Comparison of ENCODE assay signal across 13 mouse cellular contexts in the genomic region with DNA sequence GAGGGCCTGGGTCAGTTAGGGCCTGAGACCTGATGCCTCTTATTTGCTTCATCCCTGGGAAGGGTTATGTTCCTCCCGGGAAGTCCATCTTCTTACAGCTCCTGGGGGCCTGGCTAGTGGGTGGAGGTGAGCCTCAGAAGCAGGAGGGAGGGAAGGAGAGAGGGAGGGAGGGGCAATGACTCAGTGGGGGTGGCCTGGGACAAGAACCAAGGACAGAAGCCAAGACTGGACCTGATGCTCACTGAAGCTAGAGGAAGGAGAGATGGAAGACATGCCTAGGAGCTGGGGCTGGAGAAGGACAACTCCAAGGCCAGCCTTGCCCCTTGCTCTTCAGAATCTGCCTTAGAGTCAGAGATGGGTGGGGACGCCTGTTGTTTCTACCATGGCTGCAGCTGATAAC. TPM values are rescaled to one million over a fixed set of nuclear protein-coding genes. Genes with fewer than 3 reads are reported as not detected.
DNase-seq lines count a peak whose midpoint lies in the region; ATAC-seq and TF ChIP-seq lines count a peak whose summit lies in the region.
"Had no signal": no experiment of that assay in that cellular context is flagged by ENCODE, and none has a peak within 500 bp of the region (broad histone marks: within the 10 kb centered on the region; RNA-seq: fewer than 3 reads in every experiment).

Plekhg4 (plus strand) TSS at position 243 of the 400 bp plus-strand sequence.

- no peak for TF ChIP-seq CTCF in E14TG2a.4 (conservative IDR thresholded peaks at IDR 0.05; ENCODE audit: low read length)
- no peak for TF ChIP-seq CTCF in brain, embryonic 14.5 days (IDR thresholded peaks at IDR 0.05; ENCODE audit: borderline replicate concordance, extremely low read depth, insufficient read depth, insufficient read length)

- no peak for TF ChIP-seq POLR2A in brain, embryonic 14.5 days (IDR thresholded peaks at IDR 0.05; ENCODE audit: borderline replicate concordance, extremely low read depth, insufficient read depth, insufficient read length, poor library complexity, severe bottlenecking)

- H3K4me2 ChIP-seq in hindbrain, embryonic 13.5 days, result no peak within 1 kb of the TSS
- H3K4me2 ChIP-seq in limb, embryonic 15.5 days, result peak within 1 kb of the TSS; percentile 35
- H3K4me2 ChIP-seq in kidney, embryonic 16.5 days (replicated peaks; ENCODE audit: low read depth, low read length), result no peak within 1 kb of the TSS; the same call in 1 of the 2 replicates
- H3K4me2 ChIP-seq in forebrain, embryonic 15.5 days (replicated peaks), result no peak within 1 kb of the TSS

- H3K4me1 ChIP-seq in hindbrain, embryonic 10.5 days (replicated peaks), result peaks cover 31% of the 10 kb centered on the region
- H3K4me1 ChIP-seq in hindbrain, embryonic 13.5 days (replicated peaks), result 0 out of 2 replicates have a peak, but pooled peaks cover 6% of the 10 kb centered on the region
- peaks cover 27% of the 10 kb centered on the region for H3K4me1 ChIP-seq in E14TG2a.4 (replicated peaks; ENCODE audit: low read depth, low read length)
- H3K4me1 ChIP-seq in limb, embryonic 15.5 days, result peaks cover 8% of the 10 kb centered on the region
- H3K4me1 ChIP-seq in kidney, embryonic 16.5 days (ENCODE audit: insufficient read depth, low read length), result no peaks in the 10 kb centered on the region
- H3K4me1 ChIP-seq in forebrain, embryonic 15.5 days, result 0 out of 2 replicates have a peak, but pooled peaks cover 3% of the 10 kb centered on the region

- no peak within 1 kb of the TSS for H3K27ac ChIP-seq in hindbrain, embryonic 10.5 days
- no peak within 1 kb of the TSS for H3K27ac ChIP-seq in hindbrain, embryonic 13.5 days
- no peak within 1 kb of the TSS for H3K27ac ChIP-seq in limb, embryonic 15.5 days
- H3K27ac ChIP-seq in kidney, embryonic 16.5 days (ENCODE audit: low read length), result no peak within 1 kb of the TSS
- H3K27ac ChIP-seq in forebrain, embryonic 15.5 days (replicated peaks), result no peak within 1 kb of the TSS
- H3K27ac ChIP-seq: embryonic facial prominence, embryonic 12.5 days had no signal

- ATAC-seq in hindbrain, embryonic 13.5 days (ENCODE audit: low FRiP score), result no peak
- ATAC-seq in limb, embryonic 15.5 days (ENCODE audit: insufficient number of reproducible peaks, low FRiP score, low TSS enrichment, low read depth), result no peak
- ATAC-seq in kidney, embryonic 16.5 days (ENCODE audit: low FRiP score, low TSS enrichment), result no peak
- no peak for ATAC-seq in forebrain, embryonic 15.5 days (replicated peaks)

- peaks cover 8% of the 10 kb centered on the region for H3K9me3 ChIP-seq in hindbrain, embryonic 10.5 days
- H3K9me3 ChIP-seq in hindbrain, embryonic 13.5 days, result no peaks in the 10 kb centered on the region
- H3K9me3 ChIP-seq in E14TG2a.4 (ENCODE audit: low read length), result peaks cover 10% of the 10 kb centered on the region; the same call in 1 of the 2 replicates
- H3K9me3 ChIP-seq in limb, embryonic 15.5 days, result no peaks in the 10 kb centered on the region
- H3K9me3 ChIP-seq in kidney, embryonic 16.5 days (ENCODE audit: low read length), result no peaks in the 10 kb centered on the region
- peaks cover 2% of the 10 kb centered on the region; the same call in 1 of the 2 replicates for H3K9me3 ChIP-seq in forebrain, embryonic 15.5 days
- H3K9me3 ChIP-seq: embryonic facial prominence, embryonic 12.5 days had no signal

- peak within 1 kb of the TSS; percentile 42 for H3K4me3 ChIP-seq in hindbrain, embryonic 10.5 days
- H3K4me3 ChIP-seq in hindbrain, embryonic 13.5 days, result no peak within 1 kb of the TSS
- peak within 1 kb of the TSS; percentile 58 for H3K4me3 ChIP-seq in E14TG2a.4 (replicated peaks; ENCODE audit: low read length)
- H3K4me3 ChIP-seq in limb, embryonic 15.5 days, result no peak within 1 kb of the TSS
- H3K4me3 ChIP-seq in kidney, embryonic 16.5 days (ENCODE audit: low read length), result no peak within 1 kb of the TSS
- H3K4me3 ChIP-seq in forebrain, embryonic 15.5 days, result no peak within 1 kb of the TSS

- WGBS in hindbrain, embryonic 10.5 days, result 66% methylated on average over 2 of the region's 2 CpGs
- WGBS in hindbrain, embryonic 13.5 days, result 70% methylated on average over 2 of the region's 2 CpGs
- WGBS in limb, embryonic 15.5 days, result 52% methylated on average over 2 of the region's 2 CpGs
- 52% methylated on average over 2 of the region's 2 CpGs for WGBS in kidney, embryonic 16.5 days
- 67% methylated on average over 2 of the region's 2 CpGs for WGBS in forebrain, embryonic 15.5 days

- DNase-seq in hindbrain, embryonic 10.5 days (ENCODE audit: low spot score), result no peak
- no peak for DNase-seq in brain, embryonic 14.5 days (ENCODE audit: low read depth)
- no peak for DNase-seq in T-cell, adult 2 months (ENCODE audit: low spot score)
- DNase-seq: cerebellum, adult 9-10 months; kidney, postnatal 14 days; right cerebral cortex, postnatal 25 days; thymus, adult 18-20 months had no signal

- peaks cover 12% of the 10 kb centered on the region; the same call in 1 of the 2 replicates for H3K27me3 ChIP-seq in hindbrain, embryonic 10.5 days (ENCODE audit: insufficient read depth, poor library complexity, severe bottlenecking)
- H3K27me3 ChIP-seq in hindbrain, embryonic 13.5 days, result no peaks in the 10 kb centered on the region
- H3K27me3 ChIP-seq in E14TG2a.4 (ENCODE audit: insufficient read depth, low read length), result peaks cover 59% of the 10 kb centered on the region
- H3K27me3 ChIP-seq in limb, embryonic 15.5 days, result no peaks in the 10 kb centered on the region
- H3K27me3 ChIP-seq in kidney, embryonic 16.5 days (ENCODE audit: insufficient read depth, low read length), result no peaks in the 10 kb centered on the region
- H3K27me3 ChIP-seq in forebrain, embryonic 15.5 days, result no peaks in the 10 kb centered on the region
- H3K27me3 ChIP-seq: embryonic facial prominence, embryonic 12.5 days had no signal

- peaks cover 14% of the 10 kb centered on the region for H3K36me3 ChIP-seq in hindbrain, embryonic 10.5 days
- H3K36me3 ChIP-seq in hindbrain, embryonic 13.5 days, result peaks cover 14% of the 10 kb centered on the region
- H3K36me3 ChIP-seq in E14TG2a.4 (ENCODE audit: insufficient read depth, low read length), result peaks cover 8% of the 10 kb centered on the region
- 0 out of 2 replicates have a peak, but pooled peaks cover 3% of the 10 kb centered on the region for H3K36me3 ChIP-seq in limb, embryonic 15.5 days
- H3K36me3 ChIP-seq in kidney, embryonic 16.5 days (ENCODE audit: insufficient read depth, low read length), result no peaks in the 10 kb centered on the region
- peaks cover 3% of the 10 kb centered on the region for H3K36me3 ChIP-seq in forebrain, embryonic 15.5 days

- H3K9ac ChIP-seq in hindbrain, embryonic 13.5 days, result no peak within 1 kb of the TSS
- no peak within 1 kb of the TSS for H3K9ac ChIP-seq in limb, embryonic 15.5 days
- H3K9ac ChIP-seq in kidney, embryonic 16.5 days (replicated peaks; ENCODE audit: low read length), result no peak within 1 kb of the TSS
- no peak within 1 kb of the TSS for H3K9ac ChIP-seq in forebrain, embryonic 15.5 days (replicated peaks)
- H3K9ac ChIP-seq: embryonic facial prominence, embryonic 12.5 days had no signal

RNA-seq across cellular contexts. Expression of gene Plekhg4, which starts in this region (rescaled TPM):
- 0.52 and 0.75 TPM in 2 replicates for polyA plus RNA-seq in hindbrain, embryonic 10.5 days (2016; fragmentation: Nextera tagmentation; extraction: Ambion mirVana)
- 1.6 and 1.9 TPM in 2 replicates for polyA plus RNA-seq in hindbrain, embryonic 13.5 days (2015; fragmentation: Nextera tagmentation; extraction: Ambion mirVana)
- polyA plus RNA-seq in brain, embryonic 14.5 days (2012; rRNA removed), result 11.5 and 13.6 TPM in 2 replicates
- 0.55 and 0.88 TPM in 2 replicates for polyA plus RNA-seq in limb, embryonic 15.5 days (2015; fragmentation: Nextera tagmentation; extraction: Ambion mirVana)
- polyA plus RNA-seq in kidney, embryonic 16.5 days (2015; fragmentation: Nextera tagmentation; extraction: Ambion mirVana), result 0.32 and 0.37 TPM in 2 replicates
- 1.1 and 1.7 TPM in 2 replicates for polyA plus RNA-seq in forebrain, embryonic 15.5 days (2015; fragmentation: Nextera tagmentation; extraction: Ambion mirVana)

Comparison
In these comparisons a context has a peak if more than half of its experiments do, and no peak if none do; other contexts are left out.
1. H3K4me3 ChIP-seq: peak in hindbrain, embryonic 10.5 days (single experiment) and E14TG2a.4 (single experiment); none in hindbrain, embryonic 13.5 days (single experiment), limb, embryonic 15.5 days (single experiment), kidney, embryonic 16.5 days (single experiment) and forebrain, embryonic 15.5 days (single experiment).